Mouse (Mus musculus) G1E (cell line): Measurements from ENCODE around the gene Ngp. TPM values are rescaled to one million over a fixed set of nuclear protein-coding genes. Genes with fewer than 3 reads are reported as not detected.

ENCODE experiments used
- ATAC-seq: 2 replicates; pipeline ENCODE4 v1.8.0; 2016; ENCODE audit warnings: mild to moderate bottlenecking; ENCODE audit not compliant: insufficient number of reproducible peaks, poor library complexity, low FRiP score, severe bottlenecking; ENCODE audit errors: extremely low read depth
- DNase-seq: peaks from one replicate; pipeline ENCODE4 v3.0.0; 2012; ENCODE audit warnings: low spot score
- H3K27me3 ChIP-seq: 2 replicates; pipeline ENCODE4 v1.6.1; 2012; ENCODE audit warnings: mild to moderate bottlenecking, low read length, inconsistent platforms; ENCODE audit not compliant: insufficient read depth
- H3K36me3 ChIP-seq: replicated peaks from 2 replicates; pipeline ENCODE3; 2012; ENCODE audit warnings: mild to moderate bottlenecking, inconsistent platforms
- H3K4me1 ChIP-seq: 2 replicates; pipeline ENCODE4 v1.6.1; 2012; ENCODE audit warnings: low read depth, low read length, inconsistent platforms, mixed read lengths; ENCODE audit not compliant: insufficient read depth
- H3K4me3 ChIP-seq: 2 replicates; pipeline ENCODE4 v1.5.1; 2012; ENCODE audit warnings: low read depth, mild to moderate bottlenecking, inconsistent platforms, low read length, moderate library complexity, mixed read lengths
- H3K9me3 ChIP-seq: replicated peaks from 2 replicates; pipeline ENCODE4 v1.6.1; 2012; ENCODE audit warnings: inconsistent platforms
- CTCF ChIP-seq: IDR thresholded peaks from 2 replicates; pipeline ENCODE4 v1.5.1; 2012; ENCODE audit warnings: low read depth, low read length, inconsistent platforms, mixed read lengths
- GATA1 ChIP-seq: IDR thresholded peaks from 2 replicates; pipeline ENCODE4 v1.6.1; 2012; ENCODE audit warnings: borderline replicate concordance, low read length, inconsistent platforms, mixed read lengths
- GATA2 ChIP-seq: IDR thresholded peaks from 2 replicates; pipeline ENCODE4 v1.6.1; 2012; ENCODE audit warnings: low read depth, low read length, inconsistent platforms, borderline replicate concordance
- POLR2AphosphoS5 ChIP-seq: IDR thresholded peaks from 2 replicates; pipeline ENCODE4 v1.6.1; 2012; ENCODE audit warnings: low read depth, low read length, inconsistent platforms; ENCODE audit not compliant: insufficient replicate concordance
- TAL1 ChIP-seq: conservative IDR thresholded peaks from 2 replicates; pipeline ENCODE4 v1.6.1; 2012; ENCODE audit warnings: low read depth, low read length, inconsistent platforms, mixed read lengths
- polyA plus RNA-seq: library from polyadenylated mRNA; stranded (reverse); fragments of >175 nt; gene quantifications from 2 replicates; pipeline ENCODE4 v1.2.3, GENCODE M21; 2012
- total RNA-seq, 2 experiments: library from RNA; stranded (forward) in 1 of 2; stranded (reverse) in 1 of 2; fragments of 200-1000 nt in 1 of 2; fragments of >200 nt in 1 of 2; fragmentation: Nextera tagmentation in 1 of 2; gene quantifications; 2 replicates each; pipeline ENCODE4 v1.2.3; 2014 to 2017

Ngp gene
- total and polyA plus RNA-seq, 3 experiments: 0.08 to 0.11 TPM; not detected in 1

DNA sequence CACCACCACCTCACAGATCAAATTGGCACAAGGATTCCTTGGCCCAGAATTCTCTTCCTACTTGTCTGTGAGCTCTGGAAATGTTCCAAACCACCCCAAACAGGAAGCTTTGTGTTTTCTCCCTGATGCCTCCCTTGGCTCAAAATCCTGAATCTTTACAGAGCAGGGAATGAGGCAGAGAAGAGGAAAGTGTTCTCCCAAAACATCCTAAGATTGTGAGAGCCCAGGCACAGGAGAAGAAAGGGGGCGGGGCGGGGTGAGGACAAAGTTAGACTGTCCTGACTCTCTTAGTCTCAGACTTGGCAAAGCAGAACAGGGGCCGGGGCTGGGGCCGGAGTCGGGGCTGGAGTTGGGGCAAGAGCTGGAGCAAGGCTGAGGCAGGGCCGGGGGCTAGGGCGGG, 6.6 kb upstream of the Ngp start:
- ATAC-seq (no peak), DNase-seq (no peak)
- Histone ChIP-seq H3K4me1 (peaks cover 20% of the 10 kb centered on the region), H3K4me3 (no peak overlapping the region), H3K9me3 (no peaks in the 10 kb centered on the region), H3K27me3 (peaks cover 8% of the 10 kb centered on the region), H3K36me3 (no peaks in the 10 kb centered on the region)
- TF ChIP-seq GATA1 (no peak), TAL1 (no peak), CTCF (no peak), POLR2AphosphoS5 (no peak), GATA2 (no peak)

GRCm38 (mm10) chr9:110413785-110414184, 5.8 kb upstream of the Ngp start:
- H3K27me3 ChIP-seq: peaks cover 11% of the 10 kb centered on the region
- no peak overlapping the region for H3K4me3 ChIP-seq
- ATAC-seq (no peak), DNase-seq (no peak)
- no peaks in the 10 kb centered on the region for H3K9me3 ChIP-seq
- no peaks in the 10 kb centered on the region for H3K36me3 ChIP-seq
- TF ChIP-seq GATA2: no peak
- TF ChIP-seq CTCF: no peak
- no peak for TF ChIP-seq GATA1
- TF ChIP-seq TAL1: no peak
- no peak for TF ChIP-seq POLR2AphosphoS5
- H3K4me1 ChIP-seq: peaks cover 17% of the 10 kb centered on the region

GRCm38 (mm10) chr9:110431241-110431640, 11.7 kb downstream of the Ngp start:
- ATAC-seq (no peak), DNase-seq (no peak)
- H3K4me3 ChIP-seq: no peak overlapping the region
- no peaks in the 10 kb centered on the region for H3K4me1 ChIP-seq
- TF ChIP-seq POLR2AphosphoS5: no peak
- TF ChIP-seq GATA2: no peak
- TF ChIP-seq CTCF: no peak
- TF ChIP-seq TAL1: no peak
- no peak for TF ChIP-seq GATA1
- peaks cover 87% of the 10 kb centered on the region for H3K36me3 ChIP-seq
- H3K9me3 ChIP-seq: no peaks in the 10 kb centered on the region
- no peaks in the 10 kb centered on the region for H3K27me3 ChIP-seq

DNA sequence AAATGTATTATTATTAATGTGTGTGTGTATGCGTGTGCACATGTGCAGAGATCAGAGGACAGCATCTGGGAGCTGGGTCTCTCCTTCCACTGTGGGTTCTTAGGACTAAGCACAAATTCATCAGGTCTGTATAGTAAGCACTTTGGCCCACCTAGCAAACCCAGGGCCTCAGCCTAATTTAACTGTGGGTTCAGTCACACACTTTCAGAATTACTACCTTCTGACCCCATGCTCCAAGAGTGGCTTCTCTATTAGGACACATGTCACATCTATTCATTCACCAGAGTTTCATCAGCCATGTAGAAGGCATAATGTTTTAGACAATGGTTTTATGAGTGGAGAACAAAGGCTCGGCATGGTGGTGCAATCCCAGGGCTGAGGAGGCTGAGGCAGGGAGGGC, 13.5 kb downstream of the Ngp start:
- no peak for TF ChIP-seq TAL1
- no peak for TF ChIP-seq GATA1
- TF ChIP-seq CTCF: no peak
- no peak for TF ChIP-seq POLR2AphosphoS5
- TF ChIP-seq GATA2: no peak
- H3K4me1 ChIP-seq: no peaks in the 10 kb centered on the region
- no peak overlapping the region for H3K4me3 ChIP-seq
- DNase-seq (no peak), ATAC-seq (no peak)
- no peaks in the 10 kb centered on the region for H3K27me3 ChIP-seq
- no peaks in the 10 kb centered on the region for H3K9me3 ChIP-seq
- peaks cover 92% of the 10 kb centered on the region for H3K36me3 ChIP-seq

DNA sequence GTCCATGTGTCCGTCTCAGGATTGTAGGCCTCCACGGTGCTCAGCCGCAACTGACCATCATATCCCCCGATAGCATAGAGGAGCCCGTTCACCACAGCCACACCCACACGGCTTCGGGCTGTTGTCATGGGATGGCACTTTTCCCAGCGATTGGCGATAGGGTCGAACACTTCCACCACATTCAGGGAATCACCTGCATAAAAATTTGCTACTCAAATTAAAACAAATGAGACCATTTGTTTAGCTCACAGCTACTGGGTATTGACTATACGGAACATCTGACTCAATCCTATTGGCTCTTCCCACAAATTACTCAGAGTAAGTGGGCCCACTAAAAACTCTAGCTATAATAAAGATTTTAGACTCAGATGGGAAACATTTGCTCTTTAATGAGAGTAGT, 16.5 kb downstream of the Ngp start:
- DNase-seq: no peak
- Histone ChIP-seq H3K27me3 (no peaks in the 10 kb centered on the region), H3K36me3 (peaks cover 87% of the 10 kb centered on the region), H3K9me3 (no peaks in the 10 kb centered on the region), H3K4me3 (no peak overlapping the region), H3K4me1 (no peaks in the 10 kb centered on the region)
- no peak for ATAC-seq
- no peak for TF ChIP-seq GATA2
- TF ChIP-seq CTCF: no peak
- TF ChIP-seq GATA1: no peak
- TF ChIP-seq TAL1: no peak
- TF ChIP-seq POLR2AphosphoS5: no peak

DNA sequence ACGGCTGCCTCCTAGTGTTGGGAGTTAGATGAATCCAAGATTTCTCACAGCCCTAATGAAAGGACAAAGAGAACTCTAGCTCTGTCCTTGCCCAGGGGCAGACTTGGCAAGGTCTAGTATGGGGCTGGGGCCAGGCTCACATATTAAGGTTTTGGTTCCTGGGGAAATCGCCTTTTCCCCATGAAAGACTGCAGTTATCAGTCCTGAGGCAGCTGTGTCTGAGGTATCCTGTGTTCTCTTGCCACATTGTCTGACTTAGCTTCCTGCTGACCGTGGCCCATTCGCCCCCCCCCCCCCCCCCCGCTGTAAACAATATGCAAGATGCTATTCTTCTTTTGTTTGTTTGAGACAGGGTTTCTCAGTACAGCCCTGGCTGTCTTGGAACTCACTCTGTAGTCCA, 20.5 kb downstream of the Ngp start:
- ATAC-seq (no peak), DNase-seq (no peak)
- H3K27me3 ChIP-seq: no peaks in the 10 kb centered on the region
- H3K9me3 ChIP-seq: no peaks in the 10 kb centered on the region
- no peak overlapping the region for H3K4me3 ChIP-seq
- TF ChIP-seq TAL1 (no peak), GATA1 (no peak), POLR2AphosphoS5 (no peak), GATA2 (no peak), CTCF (no peak)
- H3K4me1 ChIP-seq: no peaks in the 10 kb centered on the region
- H3K36me3 ChIP-seq: peaks cover 63% of the 10 kb centered on the region
